7 mouse cellular contexts compared by ENCODE assay signal in the genomic region with DNA sequence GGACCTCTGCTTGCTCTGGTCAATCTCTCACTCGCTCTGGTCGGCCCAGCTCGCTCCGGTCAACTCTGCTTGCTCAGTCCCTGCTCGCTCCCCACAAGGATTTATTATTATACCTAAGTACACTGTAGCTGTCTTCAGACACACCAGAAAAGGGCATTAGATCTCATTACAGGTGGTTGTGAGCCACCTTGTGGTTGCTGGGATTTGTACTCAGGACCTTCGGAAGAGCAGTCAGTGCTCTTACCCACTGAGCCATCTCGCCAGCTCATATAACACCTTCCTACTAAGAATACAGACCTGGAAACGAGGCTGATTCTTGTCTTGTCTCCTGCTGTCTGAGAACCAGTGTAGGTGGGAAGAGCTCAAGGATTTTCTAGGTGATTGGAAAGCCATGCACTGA. TPM values are rescaled to one million over a fixed set of nuclear protein-coding genes. Genes with fewer than 3 reads are reported as not detected.
DNase-seq lines count a peak whose midpoint lies in the region; ATAC-seq and TF ChIP-seq lines count a peak whose summit lies in the region.
"Not testable (repeated sequence)": the region's sequence is repeated elsewhere in the genome, so short reads cannot be mapped to it uniquely, and the experiment has no call there.

No protein-coding gene starts in this region.

- H3K27me3 ChIP-seq in forebrain, embryonic 10.5 days (ENCODE audit: poor library complexity, severe bottlenecking); hindbrain, postnatal 0 days (ENCODE audit: insufficient read depth, low read length); kidney, postnatal 0 days (ENCODE audit: insufficient read depth, low read length); liver, embryonic 14.5 days (ENCODE audit: control insufficient read depth, insufficient read depth, low read length); lung, postnatal 0 days (replicated peaks; ENCODE audit: insufficient read depth, low read length); midbrain, postnatal 0 days (ENCODE audit: insufficient read depth, low read length): not testable (repeated sequence)

- H3K4me1 ChIP-seq in forebrain, embryonic 10.5 days; hindbrain, postnatal 0 days (ENCODE audit: insufficient read depth, low read length); kidney, postnatal 0 days (replicated peaks; ENCODE audit: insufficient read depth, low read length); liver, embryonic 14.5 days (replicated peaks; ENCODE audit: control insufficient read depth in 2 of 2, insufficient read depth in 2 of 2, low read length in 1 of 2); lung, postnatal 0 days (ENCODE audit: insufficient read depth, low read depth, low read length); midbrain, postnatal 0 days (ENCODE audit: insufficient read depth, low read length): not testable (repeated sequence)

- ATAC-seq in hindbrain, postnatal 0 days; kidney, postnatal 0 days (replicated peaks; ENCODE audit: low FRiP score, low read depth); liver, embryonic 14.5 days (ENCODE audit: insufficient read depth); lung, postnatal 0 days; midbrain, postnatal 0 days (ENCODE audit: low FRiP score): not testable (repeated sequence)

- H3K9me3 ChIP-seq in forebrain, embryonic 10.5 days; hindbrain, postnatal 0 days (ENCODE audit: low read length); kidney, postnatal 0 days (replicated peaks; ENCODE audit: low read length); liver, embryonic 14.5 days (ENCODE audit: control insufficient read depth, low read length); lung, postnatal 0 days (ENCODE audit: low read length); midbrain, postnatal 0 days (ENCODE audit: low read length): not testable (repeated sequence)

- intact Hi-C loops in gastrocnemius, adult 2 months (cut with DNase I): not testable (repeated sequence)

- 0 out of 2 replicates have a peak, but pooled peaks have one; percentile 5 for TF ChIP-seq CTCF in gastrocnemius, adult 2 months (IDR thresholded peaks at IDR 0.05)
- TF ChIP-seq CTCF in hindbrain, postnatal 0 days (IDR thresholded peaks at IDR 0.05; ENCODE audit: low read depth): peak; percentile 35
- 0 out of 2 replicates have a peak, but pooled peaks have one; percentile 19 for TF ChIP-seq CTCF in kidney, postnatal 0 days (IDR thresholded peaks at IDR 0.05; ENCODE audit: low read depth)
- 0 out of 2 replicates have a peak, but pooled peaks have one; percentile 14 for TF ChIP-seq CTCF in liver, embryonic 14.5 days (IDR thresholded peaks at IDR 0.05; ENCODE audit: low read depth)
- peak; percentile 19; the same call in 1 of the 2 replicates for TF ChIP-seq CTCF in lung, postnatal 0 days (IDR thresholded peaks at IDR 0.05)
- TF ChIP-seq CTCF in midbrain, postnatal 0 days (IDR thresholded peaks at IDR 0.05): peak; percentile 58

- H3K4me2 ChIP-seq in hindbrain, postnatal 0 days (ENCODE audit: low read depth, low read length); kidney, postnatal 0 days (ENCODE audit: low read length); liver, embryonic 14.5 days (ENCODE audit: low read depth); lung, postnatal 0 days (replicated peaks; ENCODE audit: low read depth, low read length); midbrain, postnatal 0 days (ENCODE audit: low read depth, low read length, poor library complexity, severe bottlenecking): not testable (repeated sequence)

- H3K9ac ChIP-seq in hindbrain, postnatal 0 days (replicated peaks; ENCODE audit: low read length); kidney, postnatal 0 days (ENCODE audit: low read depth, low read length); liver, embryonic 14.5 days (replicated peaks); lung, postnatal 0 days (replicated peaks; ENCODE audit: low read depth); midbrain, postnatal 0 days (replicated peaks; ENCODE audit: low read length, poor library complexity, severe bottlenecking): not testable (repeated sequence)

- peak; percentile 6 for DNase-seq in forebrain, embryonic 10.5 days (ENCODE audit: extremely low spot score, low spot score)
- DNase-seq in gastrocnemius, adult 2 months; hindbrain, postnatal 0 days (ENCODE audit: low spot score); kidney, postnatal 0 days (ENCODE audit: low spot score); liver, embryonic 14.5 days (ENCODE audit: low read depth in 3 of 3, low spot score in 3 of 3); lung, postnatal 0 days (ENCODE audit: low spot score); midbrain, postnatal 0 days (ENCODE audit: low spot score): not testable (repeated sequence)

- TF ChIP-seq EP300 in liver, embryonic 14.5 days (IDR thresholded peaks at IDR 0.05; ENCODE audit: low read depth); lung, postnatal 0 days (IDR thresholded peaks at IDR 0.05): not testable (repeated sequence)

- WGBS in forebrain, embryonic 10.5 days: 87% methylated on average over 8 of the region's 8 CpGs
- WGBS in hindbrain, postnatal 0 days: 91% methylated on average over 8 of the region's 8 CpGs
- WGBS in kidney, postnatal 0 days: 83% methylated on average over 8 of the region's 8 CpGs
- 90% methylated on average over 8 of the region's 8 CpGs for WGBS in liver, embryonic 14.5 days (ENCODE audit: insufficient replicate concordance)
- WGBS in lung, postnatal 0 days: 91% methylated on average over 8 of the region's 8 CpGs
- WGBS in midbrain, postnatal 0 days: 88% methylated on average over 8 of the region's 8 CpGs

- H3K36me3 ChIP-seq in forebrain, embryonic 10.5 days (replicated peaks): peaks cover 85% of the 10 kb centered on the region
- H3K36me3 ChIP-seq in hindbrain, postnatal 0 days (ENCODE audit: insufficient read depth, low read length): peaks cover 13% of the 10 kb centered on the region; the same call in 1 of the 2 replicates
- peaks cover 31% of the 10 kb centered on the region for H3K36me3 ChIP-seq in kidney, postnatal 0 days (ENCODE audit: insufficient read depth, low read length)
- peaks cover 48% of the 10 kb centered on the region for H3K36me3 ChIP-seq in liver, embryonic 14.5 days (replicated peaks; ENCODE audit: control insufficient read depth, insufficient read depth, low read depth)
- H3K36me3 ChIP-seq in lung, postnatal 0 days (ENCODE audit: insufficient read depth, low read length): not testable (repeated sequence)
- peaks cover 21% of the 10 kb centered on the region for H3K36me3 ChIP-seq in midbrain, postnatal 0 days (ENCODE audit: insufficient read depth, low read length)

- not testable (repeated sequence) for H3K27ac ChIP-seq in forebrain, embryonic 10.5 days; gastrocnemius, adult 2 months; hindbrain, postnatal 0 days; kidney, postnatal 0 days; liver, embryonic 14.5 days; lung, postnatal 0 days (ENCODE audit: low read length); midbrain, postnatal 0 days (ENCODE audit: low read depth, low read length)

- H3K4me3 ChIP-seq in forebrain, embryonic 10.5 days; gastrocnemius, adult 2 months; hindbrain, postnatal 0 days (ENCODE audit: low read length); kidney, postnatal 0 days (replicated peaks; ENCODE audit: low read depth, low read length); liver, embryonic 14.5 days (ENCODE audit: insufficient read depth in 1 of 2, low read depth in 2 of 2, low read length in 2 of 2); lung, postnatal 0 days (ENCODE audit: low read depth, low read length); midbrain, postnatal 0 days (ENCODE audit: low read depth, low read length): not testable (repeated sequence)

RNA-seq across cellular contexts. Expression of a gene that starts 27.1 kb away (rescaled TPM):
- polyA plus RNA-seq in forebrain, embryonic 10.5 days (2016; fragmentation: Nextera tagmentation; extraction: Ambion mirVana): 58.1 and 59.3 TPM in 2 replicates
- total RNA-seq in gastrocnemius, adult 2 months (2021): 10 to 100 TPM; 30.2 to 31.9 TPM
- 26.3 and 31.3 TPM in 2 replicates for total RNA-seq in hindbrain, postnatal 0 days (2014; rRNA removed)
- polyA plus RNA-seq in hindbrain, postnatal 0 days (2015; fragmentation: Nextera tagmentation; extraction: Ambion mirVana): 19.8 and 20.4 TPM in 2 replicates
- polyA plus RNA-seq in kidney, postnatal 0 days (2015; fragmentation: Nextera tagmentation; extraction: Ambion mirVana): 29.6 and 34.9 TPM in 2 replicates
- polyA plus RNA-seq in liver, embryonic 14.5 days (2012; rRNA removed): 12.1 and 14.1 TPM in 2 replicates
- polyA plus RNA-seq in liver, embryonic 14.5 days (2014; fragmentation: Nextera tagmentation; extraction: Ambion mirVana): 21.6 and 24.8 TPM in 2 replicates
- 23.4 and 23.8 TPM in 2 replicates for polyA plus RNA-seq in lung, postnatal 0 days (2015; fragmentation: Nextera tagmentation; extraction: Ambion mirVana)
- 20.8 and 64.5 TPM in 2 replicates for total RNA-seq in midbrain, postnatal 0 days (2014; rRNA removed)
- 19.0 and 20.5 TPM in 2 replicates for polyA plus RNA-seq in midbrain, postnatal 0 days (2015; fragmentation: Nextera tagmentation; extraction: Ambion mirVana)

RNA-seq across cellular contexts. Expression of a gene that starts 27.1 kb away (rescaled TPM):
- 44.4 and 44.7 TPM in 2 replicates for polyA plus RNA-seq in forebrain, embryonic 10.5 days (2016; fragmentation: Nextera tagmentation; extraction: Ambion mirVana)
- total RNA-seq in gastrocnemius, adult 2 months (2021): 10 to 100 TPM; 21.3 to 23.0 TPM
- 18.2 and 19.4 TPM in 2 replicates for total RNA-seq in hindbrain, postnatal 0 days (2014; rRNA removed)
- polyA plus RNA-seq in hindbrain, postnatal 0 days (2015; fragmentation: Nextera tagmentation; extraction: Ambion mirVana): 9.5 and 10.3 TPM in 2 replicates
- polyA plus RNA-seq in kidney, postnatal 0 days (2015; fragmentation: Nextera tagmentation; extraction: Ambion mirVana): 13.6 and 15.2 TPM in 2 replicates
- 9.3 and 11.1 TPM in 2 replicates for polyA plus RNA-seq in liver, embryonic 14.5 days (2012; rRNA removed)
- 11.3 and 12.4 TPM in 2 replicates for polyA plus RNA-seq in liver, embryonic 14.5 days (2014; fragmentation: Nextera tagmentation; extraction: Ambion mirVana)
- polyA plus RNA-seq in lung, postnatal 0 days (2015; fragmentation: Nextera tagmentation; extraction: Ambion mirVana): 8.1 and 8.6 TPM in 2 replicates
- total RNA-seq in midbrain, postnatal 0 days (2014; rRNA removed): 13.5 and 20.0 TPM in 2 replicates
- polyA plus RNA-seq in midbrain, postnatal 0 days (2015; fragmentation: Nextera tagmentation; extraction: Ambion mirVana): 9.2 and 11.0 TPM in 2 replicates

Comparison
In these comparisons a context has a peak if more than half of its experiments do, and no peak if none do; other contexts are left out.
1. CTCF ChIP-seq: peak in every context shown above with its lines; median percentile 58 in midbrain, postnatal 0 days; 35 in hindbrain, postnatal 0 days; 19 in kidney, postnatal 0 days; 19 in lung, postnatal 0 days; 14 in liver, embryonic 14.5 days; 5 in gastrocnemius, adult 2 months.